Mouse (Mus musculus) CD4-positive helper T cell, adult 2 months (primary cell): ENCODE measurements around the gene Srsf2.

Experiments used
- DNase-seq: peaks from one replicate; pipeline ENCODE4 v3.0.0-alpha.2; 2012; ENCODE audit warnings: low read depth, missing footprints, low spot score

Srsf2 gene

DNA sequence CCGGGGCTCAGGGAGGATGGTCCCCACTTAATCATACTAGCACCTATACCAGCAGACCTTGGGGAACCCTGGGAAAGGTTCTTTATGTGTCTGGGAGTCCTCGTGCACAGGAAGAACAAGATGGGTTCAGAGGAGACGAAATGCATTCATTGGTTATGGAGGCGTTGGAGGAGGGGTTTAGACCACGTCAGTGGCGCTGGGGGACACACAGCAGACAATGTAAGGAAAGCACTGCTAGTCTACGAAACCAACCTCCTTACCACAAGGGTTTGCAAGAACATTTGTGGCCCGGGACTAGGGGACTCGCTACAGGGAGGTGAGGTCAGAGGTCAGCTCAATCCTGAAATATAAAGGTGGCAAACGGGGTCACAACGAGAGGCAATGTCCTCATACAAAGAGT lies 42.4 kb downstream of the Srsf2 start:
- no peak for DNase-seq

DNA sequence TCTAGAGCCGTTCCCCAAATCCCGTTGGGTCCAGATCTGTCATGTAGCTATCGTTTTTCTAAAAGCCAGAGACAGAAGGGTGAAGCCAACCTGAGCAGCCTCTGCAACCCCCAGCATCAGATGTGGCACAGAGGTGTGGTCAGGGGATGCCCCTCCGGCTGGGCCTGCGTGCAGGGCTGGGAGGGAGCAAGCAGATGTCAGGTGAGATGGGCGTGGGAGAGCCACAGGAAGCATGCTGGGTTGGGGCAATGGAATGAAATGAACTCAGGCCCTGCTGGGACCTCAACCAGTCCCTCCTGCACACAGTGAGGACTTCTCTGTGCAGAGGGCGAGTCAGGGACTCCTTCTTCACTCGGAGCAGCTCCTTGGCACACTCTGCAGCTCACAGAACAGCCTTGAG lies 43.4 kb downstream of the Srsf2 start:
- DNase-seq, result peak; percentile 48

DNA sequence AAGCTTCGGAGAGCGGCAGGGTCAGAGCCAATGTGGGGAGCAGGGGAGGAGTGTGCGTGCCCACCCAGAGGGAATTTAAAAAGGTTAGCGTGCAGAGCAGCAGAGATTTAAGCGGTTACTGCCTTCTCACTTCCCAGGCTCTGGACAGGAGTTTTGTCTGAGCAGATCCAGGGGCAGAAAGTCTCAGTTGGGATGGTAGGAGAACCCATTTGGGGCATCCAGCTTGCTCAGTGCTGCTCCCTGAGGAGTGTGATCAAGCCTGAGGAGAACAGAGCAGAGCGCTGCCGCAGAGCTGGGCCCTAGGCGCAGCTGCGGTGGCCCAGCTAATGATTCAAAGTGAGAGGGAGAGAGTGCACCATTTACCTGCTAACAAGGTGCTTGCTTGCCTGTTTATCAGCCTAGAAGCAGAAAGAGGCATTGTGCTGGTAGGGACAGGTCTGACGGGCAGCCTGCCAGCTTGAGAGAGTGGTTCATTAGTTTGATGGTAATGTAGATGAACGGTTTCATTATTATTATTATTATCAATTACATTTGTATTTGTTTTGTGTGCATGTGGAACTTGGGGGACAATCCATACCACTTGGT lies 44.0 kb downstream of the Srsf2 start:
- DNase-seq, result no peak

DNA sequence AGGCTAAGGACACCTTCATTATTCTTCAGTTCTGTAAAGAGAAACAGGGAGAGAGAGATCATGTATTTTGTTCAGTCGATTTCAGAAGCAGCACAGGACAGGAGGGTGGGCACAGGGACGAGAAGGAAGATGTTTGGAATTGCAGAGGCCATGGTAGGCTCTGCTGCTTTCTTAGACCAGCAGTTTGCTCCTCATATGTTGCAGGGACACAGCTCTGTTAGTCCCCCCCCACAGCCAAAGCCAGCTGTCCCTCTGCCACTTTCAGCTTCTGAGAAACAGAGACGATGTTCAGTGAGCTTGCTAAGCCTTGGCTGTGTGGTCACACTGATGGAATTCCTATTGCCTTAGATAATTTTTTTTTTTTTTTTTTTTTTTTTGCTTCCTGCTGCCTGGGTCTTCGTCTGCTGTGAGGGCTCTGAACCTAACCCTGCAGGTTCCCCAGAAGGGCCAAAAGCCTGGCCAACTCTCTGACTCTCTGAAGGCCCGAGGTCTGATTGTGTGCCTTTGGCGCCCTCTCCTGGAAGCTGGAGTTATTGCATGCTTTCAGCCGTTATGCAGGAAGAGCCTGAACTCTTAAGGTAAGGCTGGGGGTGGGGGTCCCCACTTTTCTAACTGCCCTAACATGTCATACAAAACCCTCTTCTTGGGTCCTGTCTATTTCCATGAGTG lies 44.8 kb downstream of the Srsf2 start:
- DNase-seq, result peak; percentile 71

DNA sequence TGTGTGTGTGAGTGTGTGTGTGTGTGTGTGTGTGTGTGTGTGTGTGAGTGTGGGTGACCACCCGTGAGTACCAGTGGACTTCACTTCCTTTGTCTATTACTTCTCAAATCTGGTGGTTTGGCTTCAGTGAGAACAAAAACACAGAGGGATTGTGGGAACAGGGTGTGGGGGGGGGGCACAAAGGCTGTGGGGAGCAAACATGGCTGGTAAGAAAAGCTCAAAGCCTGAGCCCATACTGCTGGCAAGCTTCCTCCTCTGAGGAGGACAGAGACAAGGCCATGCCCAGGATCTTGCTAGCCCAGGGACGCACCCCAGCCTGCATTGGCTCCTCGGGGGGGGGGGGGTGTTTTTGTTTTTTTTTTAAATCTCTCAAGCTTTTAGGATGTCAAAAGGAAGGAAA lies 45.4 kb downstream of the Srsf2 start:
- no peak for DNase-seq

DNA sequence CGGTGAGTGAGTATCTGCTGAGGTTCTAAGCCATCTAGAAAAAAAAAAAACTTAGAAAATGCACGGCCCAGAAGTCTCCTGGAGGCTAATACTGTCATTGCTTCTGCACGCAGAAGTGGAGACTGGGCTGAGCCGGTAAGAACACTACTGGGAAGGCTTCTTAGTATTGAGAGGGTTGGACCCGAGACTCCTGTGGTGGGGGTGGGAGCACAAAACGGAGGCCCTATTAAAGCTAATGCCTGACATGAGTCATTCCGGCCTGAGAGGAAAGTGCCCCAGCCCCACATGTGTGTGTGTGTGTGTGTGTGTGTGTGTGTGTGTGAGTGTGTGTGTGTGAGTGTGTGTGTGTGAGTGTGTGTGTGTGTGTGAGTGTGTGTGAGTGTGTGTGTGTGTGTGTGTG lies 45.8 kb downstream of the Srsf2 start:
- DNase-seq, result no peak

DNA sequence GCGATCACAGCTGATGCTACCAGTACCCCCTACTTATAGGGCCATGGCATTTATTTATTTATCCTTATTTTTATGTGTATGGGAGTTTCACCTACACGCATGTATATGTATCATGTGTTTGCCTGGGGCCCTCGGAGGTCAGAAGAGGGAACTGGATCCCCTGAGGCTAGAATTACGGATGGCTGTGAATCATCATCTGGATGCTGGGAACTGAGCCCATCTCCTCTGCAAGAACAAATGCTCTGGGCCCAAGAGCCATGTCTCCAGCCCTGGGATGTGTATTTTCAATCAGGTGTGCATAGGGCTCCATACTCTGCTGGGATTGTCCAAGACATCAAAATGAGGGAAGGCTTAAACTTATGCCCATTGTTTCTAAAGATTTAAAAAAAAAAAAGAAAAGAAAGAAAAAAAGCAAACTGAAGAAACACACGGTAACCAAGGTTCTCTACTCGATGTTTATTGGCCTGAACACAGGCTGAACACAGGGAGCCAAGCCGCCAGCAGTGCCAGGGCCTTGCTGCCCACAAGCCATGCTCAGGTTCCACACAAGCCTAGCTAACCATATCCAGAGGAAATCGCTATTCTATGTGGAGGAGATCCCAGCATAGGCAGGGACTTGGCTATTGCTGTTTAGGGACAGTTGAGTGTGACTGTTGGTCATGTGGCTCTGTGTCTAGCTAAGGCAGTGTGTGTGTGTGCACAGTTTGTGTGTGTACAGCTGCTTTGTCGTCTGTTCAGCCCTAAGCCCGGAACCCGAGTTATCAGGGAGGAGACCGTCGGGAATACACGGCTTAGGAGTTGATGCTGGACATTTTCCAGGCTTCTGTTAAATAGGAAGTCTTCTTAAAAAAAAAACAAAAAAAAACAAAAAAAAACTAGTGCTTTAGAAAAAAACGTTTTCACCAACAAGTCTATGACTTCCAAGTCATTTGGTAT lies 46.5 kb downstream of the Srsf2 start:
- DNase-seq, result no peak

DNA sequence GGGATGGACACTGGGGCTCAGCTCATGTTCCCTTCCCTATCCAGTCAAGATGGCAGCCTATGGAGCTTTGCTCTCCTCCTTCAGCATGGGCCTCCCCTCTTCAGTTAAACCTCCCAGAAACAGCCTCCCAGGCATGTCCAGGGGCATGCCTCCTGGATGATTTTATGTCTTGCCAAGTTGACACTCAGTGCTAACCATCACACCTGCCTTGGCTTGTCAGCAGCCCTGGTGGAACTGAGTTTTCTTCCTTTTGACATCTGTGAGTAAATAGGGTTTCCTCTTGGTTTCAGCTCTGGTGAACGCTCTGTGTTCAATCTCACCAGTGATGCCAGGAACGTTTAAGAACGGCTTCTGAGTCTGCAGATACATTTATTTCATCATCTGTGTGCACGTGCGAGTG lies 50.2 kb downstream of the Srsf2 start:
- no peak for DNase-seq

DNA sequence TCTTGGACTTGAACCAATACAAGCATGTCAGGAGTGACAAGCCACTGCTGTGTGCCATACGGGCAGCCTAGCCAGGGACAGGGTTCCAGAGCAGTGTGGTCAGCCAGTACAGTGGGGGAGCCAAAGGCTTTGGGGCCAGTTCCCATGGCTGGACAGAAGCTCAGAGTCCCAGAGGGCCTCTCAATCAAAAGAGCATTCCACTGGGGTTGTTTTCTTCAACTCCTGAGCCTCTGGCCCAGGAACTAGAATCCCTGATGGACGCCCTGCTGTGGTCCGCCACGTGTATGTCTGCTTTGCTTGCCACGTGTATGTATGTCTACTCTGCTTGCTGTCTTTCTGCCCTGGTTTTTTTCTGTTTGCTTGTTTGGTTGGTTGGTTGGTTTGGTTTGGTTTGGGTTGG lies 51.8 kb downstream of the Srsf2 start:
- no peak for DNase-seq
